Mouse (Mus musculus): ENCODE results near the gene Gdf15. TPM values are rescaled to one million over a fixed set of nuclear protein-coding genes. Genes with fewer than 3 reads are reported as not detected.

Gene Gdf15
- 0.15 and 0.47 TPM in 2 replicates for polyA plus RNA-seq (2012; rRNA removed)
- 0.18 TPM in 1 of 2 replicates, not detected in the other for polyA plus RNA-seq (2014; fragmentation: Nextera tagmentation; extraction: Ambion mirVana)

DNA sequence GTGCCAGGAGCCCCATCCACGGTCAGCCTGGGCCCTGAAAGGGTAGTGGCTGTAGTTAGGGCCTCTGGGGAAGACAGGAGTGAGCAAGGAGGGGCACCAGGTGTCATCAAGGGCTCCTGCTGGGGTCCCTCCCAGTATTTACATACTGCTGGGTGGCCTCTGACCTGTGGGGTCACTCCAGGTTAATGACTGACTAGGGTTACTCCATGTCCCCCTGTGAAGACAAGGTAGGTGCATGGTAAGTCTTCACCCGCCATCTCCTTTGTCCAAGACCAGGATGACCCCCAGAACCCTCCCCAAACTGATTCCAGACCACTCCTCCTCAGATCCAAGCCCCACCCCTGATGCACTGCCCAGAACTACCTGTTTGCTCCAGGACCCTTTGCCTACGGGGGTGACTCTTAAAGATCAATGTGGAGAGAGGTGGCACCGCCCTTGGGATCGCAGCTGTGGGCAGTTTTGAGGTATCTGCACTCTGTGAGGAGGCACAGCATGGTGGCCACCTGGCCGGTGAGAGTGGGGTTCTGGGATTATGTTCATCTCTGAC is at the start of gene Gdf15:
Gene Gdf15 (minus strand): TSS at position 111 of the 547 bp plus-strand sequence.
- H3K9ac ChIP-seq (ENCODE audit: low read depth, low read length, severe bottlenecking), result no peak within 1 kb of the TSS
- H3K9me3 ChIP-seq (ENCODE audit: control insufficient read depth, low read length), result no peaks in the 10 kb centered on the region
- H3K27me3 ChIP-seq (ENCODE audit: control insufficient read depth, insufficient read depth, low read length), result peaks cover 6% of the 10 kb centered on the region; the same call in 1 of the 2 replicates
- peaks cover 15% of the 10 kb centered on the region for H3K4me1 ChIP-seq (ENCODE audit: control insufficient read depth, insufficient read depth, low read length)
- TF ChIP-seq POLR2A (IDR thresholded peaks at IDR 0.05; ENCODE audit: borderline replicate concordance, extremely low read depth, insufficient read depth, insufficient read length), result no peak
- ATAC-seq (ENCODE audit: low FRiP score, low read depth) (no peak), DNase-seq (ENCODE audit: low spot score) (no peak)
- no peak within 1 kb of the TSS for H3K4me2 ChIP-seq (replicated peaks; ENCODE audit: low read depth, low read length, severe bottlenecking)
- no peaks in the 10 kb centered on the region for H3K36me3 ChIP-seq (ENCODE audit: control insufficient read depth, insufficient read depth, low read length)
- H3K4me3 ChIP-seq (replicated peaks; ENCODE audit: low read length), result no peak within 1 kb of the TSS
- WGBS, result 74% methylated on average over 6 of the region's 6 CpGs
- H3K27ac ChIP-seq (replicated peaks; ENCODE audit: low read depth, low read length), result no peak within 1 kb of the TSS

GRCm38 (mm10) chr8:70681410-70681809 is 49.2 kb upstream of the Gdf15 start:
- no peak overlapping the region for H3K27ac ChIP-seq (replicated peaks; ENCODE audit: low read depth, low read length)
- no peak overlapping the region for H3K9ac ChIP-seq (ENCODE audit: low read depth, low read length, severe bottlenecking)
- no peak overlapping the region for H3K4me3 ChIP-seq (replicated peaks; ENCODE audit: low read length)
- no peaks in the 10 kb centered on the region for H3K27me3 ChIP-seq (ENCODE audit: control insufficient read depth, insufficient read depth, low read length)
- WGBS, result 68% methylated on average over 3 of the region's 3 CpGs
- DNase-seq (ENCODE audit: low spot score) (no peak), ATAC-seq (ENCODE audit: low FRiP score, low read depth) (no peak)
- H3K4me2 ChIP-seq (replicated peaks; ENCODE audit: low read depth, low read length, severe bottlenecking), result no peak overlapping the region
- H3K9me3 ChIP-seq (ENCODE audit: control insufficient read depth, low read length), result no peaks in the 10 kb centered on the region
- no peak for TF ChIP-seq POLR2A (IDR thresholded peaks at IDR 0.05; ENCODE audit: borderline replicate concordance, extremely low read depth, insufficient read depth, insufficient read length)
- H3K4me1 ChIP-seq (ENCODE audit: control insufficient read depth, insufficient read depth, low read length), result peaks cover 6% of the 10 kb centered on the region; the same call in 1 of the 2 replicates
- H3K36me3 ChIP-seq (ENCODE audit: control insufficient read depth, insufficient read depth, low read length), result peaks cover 22% of the 10 kb centered on the region

GRCm38 (mm10) chr8:70680039-70680438 is 47.8 kb upstream of the Gdf15 start:
- no peaks in the 10 kb centered on the region for H3K27me3 ChIP-seq (ENCODE audit: control insufficient read depth, insufficient read depth, low read length)
- H3K9me3 ChIP-seq (ENCODE audit: control insufficient read depth, low read length), result no peaks in the 10 kb centered on the region
- no peak overlapping the region for H3K4me3 ChIP-seq (replicated peaks; ENCODE audit: low read length)
- peaks cover 22% of the 10 kb centered on the region for H3K36me3 ChIP-seq (ENCODE audit: control insufficient read depth, insufficient read depth, low read length)
- ATAC-seq (ENCODE audit: low FRiP score, low read depth) (no peak), DNase-seq (ENCODE audit: low spot score) (no peak)
- TF ChIP-seq POLR2A (IDR thresholded peaks at IDR 0.05; ENCODE audit: borderline replicate concordance, extremely low read depth, insufficient read depth, insufficient read length), result no peak
- peaks cover 6% of the 10 kb centered on the region; the same call in 1 of the 2 replicates for H3K4me1 ChIP-seq (ENCODE audit: control insufficient read depth, insufficient read depth, low read length)
- no peak overlapping the region for H3K4me2 ChIP-seq (replicated peaks; ENCODE audit: low read depth, low read length, severe bottlenecking)
- 74% methylated on average over 3 of the region's 3 CpGs for WGBS
- H3K9ac ChIP-seq (ENCODE audit: low read depth, low read length, severe bottlenecking), result no peak overlapping the region
- H3K27ac ChIP-seq (replicated peaks; ENCODE audit: low read depth, low read length), result no peak overlapping the region

- no peak for TF ChIP-seq POLR2A (IDR thresholded peaks at IDR 0.05; ENCODE audit: borderline replicate concordance, extremely low read depth, insufficient read depth, insufficient read length)
- WGBS, result 97% methylated on average over 4 of the region's 4 CpGs
- Histone ChIP-seq H3K27ac (replicated peaks; ENCODE audit: low read depth, low read length) (no peak overlapping the region), H3K27me3 (ENCODE audit: control insufficient read depth, insufficient read depth, low read length) (no peaks in the 10 kb centered on the region), H3K4me1 (ENCODE audit: control insufficient read depth, insufficient read depth, low read length) (peaks cover 8% of the 10 kb centered on the region; the same call in 1 of the 2 replicates), H3K9ac (ENCODE audit: low read depth, low read length, severe bottlenecking) (no peak overlapping the region), H3K4me2 (replicated peaks; ENCODE audit: low read depth, low read length, severe bottlenecking) (no peak overlapping the region), H3K36me3 (ENCODE audit: control insufficient read depth, insufficient read depth, low read length) (peaks cover 22% of the 10 kb centered on the region), H3K4me3 (replicated peaks; ENCODE audit: low read length) (no peak overlapping the region), H3K9me3 (ENCODE audit: control insufficient read depth, low read length) (no peaks in the 10 kb centered on the region)
- ATAC-seq (ENCODE audit: low FRiP score, low read depth), result no peak
- no peak for DNase-seq (ENCODE audit: low spot score)
Observed at GRCm38 (mm10) chr8:70679404-70679803, 47.1 kb upstream of the Gdf15 start.

DNA sequence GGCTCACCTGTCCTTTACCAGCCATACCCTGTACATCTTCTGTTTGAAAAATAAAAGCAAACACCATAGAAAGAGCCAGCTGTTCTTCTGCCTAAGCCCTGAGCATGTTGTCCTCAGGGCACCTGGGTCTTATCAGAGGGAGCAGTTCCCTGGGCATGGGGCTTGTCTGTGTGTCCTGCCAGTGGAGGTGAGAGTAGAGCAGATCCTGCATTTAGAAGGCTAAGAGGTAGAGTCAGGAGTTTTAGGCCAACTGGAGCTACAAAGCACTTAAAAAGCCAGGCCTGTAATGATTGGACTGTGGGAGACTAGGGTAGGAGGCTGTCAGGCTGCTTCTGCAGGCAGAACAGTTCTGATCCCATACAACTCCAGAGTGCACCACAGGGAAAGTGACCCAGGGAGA is 46.4 kb upstream of the Gdf15 start:
- Histone ChIP-seq H3K4me3 (replicated peaks; ENCODE audit: low read length) (no peak overlapping the region), H3K4me1 (ENCODE audit: control insufficient read depth, insufficient read depth, low read length) (peaks cover 15% of the 10 kb centered on the region), H3K9ac (ENCODE audit: low read depth, low read length, severe bottlenecking) (no peak overlapping the region), H3K27ac (replicated peaks; ENCODE audit: low read depth, low read length) (no peak overlapping the region), H3K27me3 (ENCODE audit: control insufficient read depth, insufficient read depth, low read length) (no peaks in the 10 kb centered on the region), H3K9me3 (ENCODE audit: control insufficient read depth, low read length) (no peaks in the 10 kb centered on the region), H3K36me3 (ENCODE audit: control insufficient read depth, insufficient read depth, low read length) (peaks cover 22% of the 10 kb centered on the region), H3K4me2 (replicated peaks; ENCODE audit: low read depth, low read length, severe bottlenecking) (no peak overlapping the region)
- TF ChIP-seq POLR2A (IDR thresholded peaks at IDR 0.05; ENCODE audit: borderline replicate concordance, extremely low read depth, insufficient read depth, insufficient read length), result no peak
- no peak for ATAC-seq (ENCODE audit: low FRiP score, low read depth)
- no peak for DNase-seq (ENCODE audit: low spot score)

All from limb, embryonic 14.5 days (tissue).